Comparison of ENCODE assay signal across 12 mouse cellular contexts in genomic region chrX:158613607-158614006, GRCm38 (mm10).
A peak's percentile ranks its signal among the peaks of the same experiment; 100 is the strongest.
DNase-seq lines count a peak whose midpoint lies in the region; ATAC-seq and TF ChIP-seq lines count a peak whose summit lies in the region.
"Had no signal": no experiment of that assay in that cellular context is flagged by ENCODE, and none has a peak within 500 bp of the region (broad histone marks: within the 10 kb centered on the region; RNA-seq: fewer than 3 reads in every experiment).

No protein-coding gene starts in this region.

- TF ChIP-seq CTCF in forebrain, postnatal 0 days (IDR thresholded peaks at IDR 0.05; ENCODE audit: low read depth): peak; percentile 44
- TF ChIP-seq CTCF in left cerebral cortex, adult 2 months (IDR thresholded peaks at IDR 0.05): peak; percentile 48
- peak; percentile 55 for TF ChIP-seq CTCF in E14TG2a.4 (conservative IDR thresholded peaks at IDR 0.05; ENCODE audit: low read length)

- no peak overlapping the region for H3K9ac ChIP-seq in forebrain, postnatal 0 days
- no peak overlapping the region for H3K9ac ChIP-seq in forebrain, embryonic 16.5 days (replicated peaks; ENCODE audit: low read depth, low read length)
- H3K9ac ChIP-seq: liver, embryonic 12.5 days; midbrain, embryonic 12.5 days had no signal

- no peak for ATAC-seq in forebrain, postnatal 0 days
- ATAC-seq in forebrain, embryonic 16.5 days: no peak
- ATAC-seq in erythroid progenitor cell, adult 5-6 weeks (replicated peaks; ENCODE audit: low FRiP score, poor library complexity, severe bottlenecking): no peak
- ATAC-seq: liver, embryonic 12.5 days had no signal

- H3K4me3 ChIP-seq in forebrain, postnatal 0 days (ENCODE audit: low read depth, low read length): no peak overlapping the region
- H3K4me3 ChIP-seq in forebrain, embryonic 16.5 days (replicated peaks; ENCODE audit: low read length): no peak overlapping the region
- H3K4me3 ChIP-seq in left cerebral cortex, adult 2 months: no peak overlapping the region
- no peak overlapping the region for H3K4me3 ChIP-seq in E14TG2a.4 (replicated peaks; ENCODE audit: low read length)
- H3K4me3 ChIP-seq: liver, embryonic 12.5 days; midbrain, embryonic 12.5 days had no signal

- 81% methylated on average over 2 of the region's 2 CpGs for WGBS in forebrain, postnatal 0 days
- WGBS in forebrain, embryonic 16.5 days: 74% methylated on average over 2 of the region's 2 CpGs

- peak; percentile 40 for DNase-seq in forebrain, postnatal 0 days
- no peak for DNase-seq in left cerebral cortex, adult 2 months (ENCODE audit: extremely low spot score in 1 of 2, low spot score in 2 of 2)
- no peak for DNase-seq in left cerebral cortex, adult 9 months (ENCODE audit: low spot score in 2 of 2)
- DNase-seq in embryo, embryonic 9.5 days (ENCODE audit: extremely low spot score): peak; percentile 13
- no peak for DNase-seq in cerebellum, postnatal 36 days
- DNase-seq: gastrocnemius, postnatal 10 days; kidney, adult 18-20 months had no signal

- no peaks in the 10 kb centered on the region for H3K9me3 ChIP-seq in forebrain, postnatal 0 days (ENCODE audit: low read length)
- H3K9me3 ChIP-seq in forebrain, embryonic 16.5 days (ENCODE audit: control insufficient read depth, low read length): no peaks in the 10 kb centered on the region
- H3K9me3 ChIP-seq in E14TG2a.4 (ENCODE audit: low read length): no peaks in the 10 kb centered on the region
- H3K9me3 ChIP-seq: liver, embryonic 12.5 days; midbrain, embryonic 12.5 days had no signal

- no peak overlapping the region for H3K27ac ChIP-seq in forebrain, postnatal 0 days (ENCODE audit: low read depth, low read length)
- H3K27ac ChIP-seq in forebrain, embryonic 16.5 days (ENCODE audit: low read length): no peak overlapping the region
- peak overlapping the region; percentile 64; the same call in 1 of the 2 replicates for H3K27ac ChIP-seq in left cerebral cortex, adult 2 months
- H3K27ac ChIP-seq: liver, embryonic 12.5 days; midbrain, embryonic 12.5 days had no signal

- H3K4me2 ChIP-seq in forebrain, postnatal 0 days (ENCODE audit: low read depth): no peak overlapping the region
- H3K4me2 ChIP-seq in forebrain, embryonic 16.5 days (ENCODE audit: low read length): no peak overlapping the region
- H3K4me2 ChIP-seq: liver, embryonic 12.5 days; midbrain, embryonic 12.5 days had no signal

- no peaks in the 10 kb centered on the region for H3K27me3 ChIP-seq in forebrain, postnatal 0 days (ENCODE audit: insufficient read depth, low read length)
- H3K27me3 ChIP-seq in forebrain, embryonic 16.5 days (replicated peaks; ENCODE audit: control insufficient read depth, insufficient read depth, low read length): 0 out of 2 replicates have a peak, but pooled peaks cover 7% of the 10 kb centered on the region
- H3K27me3 ChIP-seq in E14TG2a.4 (ENCODE audit: insufficient read depth, low read length): no peaks in the 10 kb centered on the region
- H3K27me3 ChIP-seq: liver, embryonic 12.5 days had no signal

- intact Hi-C loops in left cerebral cortex, adult 2 months (cut with DNase I): loop anchor here (5.0 kb wide), 2 partner anchors 571 to 881 kb away; partner anchors contain the start of gene Cnksr2

- H3K36me3 ChIP-seq in forebrain, postnatal 0 days (ENCODE audit: insufficient read depth): no peaks in the 10 kb centered on the region
- no peaks in the 10 kb centered on the region for H3K36me3 ChIP-seq in forebrain, embryonic 16.5 days (ENCODE audit: control insufficient read depth, insufficient read depth)
- H3K36me3 ChIP-seq in E14TG2a.4 (ENCODE audit: insufficient read depth, low read length): no peaks in the 10 kb centered on the region
- H3K36me3 ChIP-seq: liver, embryonic 12.5 days; midbrain, embryonic 12.5 days had no signal

- H3K4me1 ChIP-seq in forebrain, postnatal 0 days (ENCODE audit: insufficient read depth): no peaks in the 10 kb centered on the region
- no peaks in the 10 kb centered on the region for H3K4me1 ChIP-seq in forebrain, embryonic 16.5 days (replicated peaks; ENCODE audit: control insufficient read depth, insufficient read depth, low read length)
- H3K4me1 ChIP-seq in E14TG2a.4 (replicated peaks; ENCODE audit: low read depth, low read length): no peaks in the 10 kb centered on the region
- H3K4me1 ChIP-seq: liver, embryonic 12.5 days; midbrain, embryonic 12.5 days had no signal

Comparison
In these comparisons a context has a peak if more than half of its experiments do, and no peak if none do; other contexts are left out.
1. DNase-seq: peak in forebrain, postnatal 0 days (single experiment) and embryo, embryonic 9.5 days (single experiment); none in left cerebral cortex, adult 2 months (0 of 2), left cerebral cortex, adult 9 months (0 of 2) and cerebellum, postnatal 36 days (0 of 2).
2. Peak in every context shown above with its lines, with median percentiles within 50 percentile points of each other: CTCF ChIP-seq.